Mouse (Mus musculus) intestine, postnatal 0 days (tissue): ENCODE data around the gene Sv2c. TPM values are rescaled to one million over a fixed set of nuclear protein-coding genes. Genes with fewer than 3 reads are reported as not detected.

Source experiments
- ATAC-seq: fragments of 200-750 bp; cut with Nextera tagmentation; 2 replicates; pipeline ENCODE4 v1.8.0; 2017; ENCODE audit warnings: mild to moderate bottlenecking, moderate TSS enrichment, moderate library complexity
- H3K27ac ChIP-seq: fragments of 300-500 bp; sonication (generic); 2 replicates; pipeline ENCODE4 v1.5.1; 2014; ENCODE audit warnings: mild to moderate bottlenecking, low read depth, low read length, moderate library complexity
- H3K27me3 ChIP-seq: fragments of 300-500 bp; sonication (generic); replicated peaks from 2 replicates; pipeline ENCODE4 v1.6.1; 2014; ENCODE audit warnings: low read length, mixed read lengths; ENCODE audit not compliant: control insufficient read depth, insufficient read depth
- H3K36me3 ChIP-seq: fragments of 300-500 bp; sonication (generic); 2 replicates; pipeline ENCODE4 v1.6.1; 2014; ENCODE audit warnings: mild to moderate bottlenecking, moderate library complexity; ENCODE audit not compliant: control insufficient read depth, insufficient read depth
- H3K4me1 ChIP-seq: fragments of 300-500 bp; sonication (generic); replicated peaks from 2 replicates; pipeline ENCODE4 v1.6.1; 2014; ENCODE audit warnings: antibody characterized with exemption, low read length, mixed read lengths; ENCODE audit not compliant: control insufficient read depth, insufficient read depth
- H3K4me2 ChIP-seq: fragments of 300-500 bp; sonication (generic); replicated peaks from 2 replicates; pipeline ENCODE4 v1.6.1; 2014; ENCODE audit warnings: low read depth, mild to moderate bottlenecking, moderate library complexity
- H3K4me3 ChIP-seq: fragments of 300-500 bp; sonication (generic); 2 replicates; pipeline ENCODE4 v1.5.1; 2014; ENCODE audit warnings: low read depth, low read length
- H3K9ac ChIP-seq: fragments of 300-500 bp; sonication (generic); 2 replicates; pipeline ENCODE4 v1.6.1; 2014; ENCODE audit warnings: mild to moderate bottlenecking, low read depth, low read length
- H3K9me3 ChIP-seq: fragments of 300-500 bp; sonication (generic); 2 replicates; pipeline ENCODE4 v1.6.1; 2016; ENCODE audit warnings: mixed run types; ENCODE audit not compliant: control insufficient read depth
- CTCF ChIP-seq: sonication (generic); IDR thresholded peaks from 2 replicates; pipeline ENCODE4 v1.5.1; 2016; ENCODE audit warnings: low read depth, mild to moderate bottlenecking, control low read depth, antibody characterized with exemption, moderate library complexity
- WGBS: fragments of 180-500 bp; shearing (Covaris S2); extraction: QIAGEN DNeasy Blood & Tissue Kit; methylation state at CpG from one replicate; pipeline ENCODE4 v1.1.7; 2014; 5-methylcytosine and 5-hydroxymethylcytosine counted together
- polyA plus RNA-seq: library from polyadenylated mRNA; unstranded; fragments of >200 nt; fragmentation: Nextera tagmentation; extraction: Ambion mirVana; gene quantifications from 2 replicates; pipeline ENCODE4 v1.2.1, GENCODE M21; 2015

Sv2c gene
- polyA plus RNA-seq, 1 experiment from 2014 or later = 1.3 TPM

- no peaks in the 10 kb centered on the region for H3K9me3 ChIP-seq
- no peak for TF ChIP-seq CTCF
- peak overlapping the region; percentile 43 for H3K4me3 ChIP-seq
- H3K4me2 ChIP-seq = peak overlapping the region; percentile 83
- ATAC-seq = no peak
- no peak overlapping the region for H3K9ac ChIP-seq
- H3K27me3 ChIP-seq = no peaks in the 10 kb centered on the region
- H3K36me3 ChIP-seq = no peaks in the 10 kb centered on the region
- no peak overlapping the region for H3K27ac ChIP-seq
- peaks cover 5% of the 10 kb centered on the region; the same call in 1 of the 2 replicates for H3K4me1 ChIP-seq
- WGBS = 34% methylated on average over 7 of the region's 7 CpGs
Observed at GRCm38 (mm10) chr13:95961905-95962304, 170.5 kb downstream of the Sv2c start.

GRCm38 (mm10) chr13:95961191-95961791 is 171.1 kb downstream of the Sv2c start:
- Histone ChIP-seq H3K27ac (peak overlapping the region; percentile 54), H3K9me3 (no peaks in the 10 kb centered on the region), H3K27me3 (no peaks in the 10 kb centered on the region), H3K36me3 (no peaks in the 10 kb centered on the region), H3K4me2 (peak overlapping the region; percentile 83), H3K4me1 (peaks cover 5% of the 10 kb centered on the region; the same call in 1 of the 2 replicates), H3K4me3 (peak overlapping the region; percentile 43), H3K9ac (peak overlapping the region; percentile 59)
- WGBS = 19% methylated on average over 29 of the region's 29 CpGs
- ATAC-seq = no peak
- no peak for TF ChIP-seq CTCF

- Histone ChIP-seq H3K9me3 (no peaks in the 10 kb centered on the region), H3K4me1 (peaks cover 5% of the 10 kb centered on the region; the same call in 1 of the 2 replicates), H3K36me3 (no peaks in the 10 kb centered on the region), H3K4me2 (peak overlapping the region; percentile 83), H3K4me3 (peak overlapping the region; percentile 43), H3K27me3 (no peaks in the 10 kb centered on the region), H3K9ac (peak overlapping the region; percentile 59), H3K27ac (peak overlapping the region; percentile 54)
- ATAC-seq = no peak
- WGBS = 8% methylated on average over 10 of the region's 10 CpGs
- no peak for TF ChIP-seq CTCF
Observed at GRCm38 (mm10) chr13:95960477-95961185, 171.7 kb downstream of the Sv2c start.

GRCm38 (mm10) chr13:95959651-95960476 is 172.5 kb downstream of the Sv2c start:
- no peak for TF ChIP-seq CTCF
- peaks cover 5% of the 10 kb centered on the region; the same call in 1 of the 2 replicates for H3K4me1 ChIP-seq
- 23% methylated on average over 14 of the region's 14 CpGs for WGBS
- H3K27me3 ChIP-seq = no peaks in the 10 kb centered on the region
- no peak for ATAC-seq
- H3K36me3 ChIP-seq = no peaks in the 10 kb centered on the region
- no peak overlapping the region for H3K9ac ChIP-seq
- no peak overlapping the region for H3K4me3 ChIP-seq
- no peaks in the 10 kb centered on the region for H3K9me3 ChIP-seq
- H3K27ac ChIP-seq = peak overlapping the region; percentile 6; the same call in 1 of the 2 replicates
- peak overlapping the region; percentile 83 for H3K4me2 ChIP-seq

- H3K4me2 ChIP-seq = no peak overlapping the region
- H3K4me3 ChIP-seq = no peak overlapping the region
- no peaks in the 10 kb centered on the region for H3K36me3 ChIP-seq
- no peak for TF ChIP-seq CTCF
- H3K27me3 ChIP-seq = no peaks in the 10 kb centered on the region
- peaks cover 5% of the 10 kb centered on the region; the same call in 1 of the 2 replicates for H3K4me1 ChIP-seq
- WGBS = 72% methylated on average over 10 of the region's 10 CpGs
- no peak overlapping the region for H3K27ac ChIP-seq
- ATAC-seq = no peak
- H3K9me3 ChIP-seq = no peaks in the 10 kb centered on the region
- H3K9ac ChIP-seq = no peak overlapping the region
Observed at GRCm38 (mm10) chr13:95957134-95957533, 175.2 kb downstream of the Sv2c start.

- TF ChIP-seq CTCF = no peak
- Histone ChIP-seq H3K36me3 (no peaks in the 10 kb centered on the region), H3K9me3 (no peaks in the 10 kb centered on the region), H3K4me1 (peaks cover 3% of the 10 kb centered on the region; the same call in 1 of the 2 replicates), H3K9ac (no peak overlapping the region), H3K27me3 (no peaks in the 10 kb centered on the region), H3K27ac (no peak overlapping the region), H3K4me2 (no peak overlapping the region), H3K4me3 (no peak overlapping the region)
- no peak for ATAC-seq
- WGBS = 71% methylated on average over 2 of the region's 2 CpGs
Observed at GRCm38 (mm10) chr13:95956327-95956781, 176.0 kb downstream of the Sv2c start.
